Mouse (Mus musculus): ENCODE results near the gene Pip5k1b. TPM values are rescaled to one million over a fixed set of nuclear protein-coding genes. Genes with fewer than 3 reads are reported as not detected.

The Pip5k1b gene
- polyA plus RNA-seq, 1 experiment from 2014 or later: 5.6 TPM

DNA sequence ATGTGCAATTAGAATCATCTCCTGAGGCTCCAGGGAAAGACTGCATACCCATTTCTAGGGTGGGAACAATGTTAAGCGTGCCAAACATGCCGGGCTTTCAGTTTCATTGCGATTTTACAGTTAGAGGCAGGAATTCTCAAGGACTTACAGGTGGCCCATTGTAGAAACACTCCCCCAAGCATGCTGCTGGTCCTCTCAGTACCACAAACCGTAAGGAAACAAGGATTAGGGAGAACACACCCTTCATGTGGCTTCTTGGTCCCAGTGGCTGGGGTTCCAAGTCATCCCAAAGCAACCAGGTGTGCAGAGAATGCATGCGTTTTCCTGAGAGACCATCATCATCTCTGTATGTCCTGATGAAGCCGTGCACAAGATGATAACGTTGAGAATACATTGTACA is 4.9 kb downstream of the Pip5k1b start:
- WGBS: 75% methylated on average over 7 of the region's 7 CpGs
- DNase-seq (ENCODE audit: low spot score): no peak

DNA sequence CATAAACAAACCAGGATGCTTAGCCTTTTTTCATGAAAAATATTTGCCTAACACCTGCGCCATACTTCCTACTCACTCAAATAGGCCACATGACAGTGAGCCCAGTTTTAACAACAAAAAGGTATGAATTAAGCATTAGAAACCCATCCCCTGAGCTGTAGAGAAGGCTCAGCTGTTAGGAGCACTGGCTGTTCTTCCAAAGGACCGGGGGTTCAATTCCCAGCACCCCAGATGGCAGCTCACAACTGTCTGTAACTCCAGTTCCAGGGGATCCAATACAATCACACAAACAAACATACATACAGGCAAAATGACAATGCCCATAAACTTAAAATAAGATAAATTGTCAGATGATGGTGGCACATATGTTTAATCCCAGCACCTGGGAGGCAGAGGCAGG is 5.7 kb downstream of the Pip5k1b start:
- H3K4me3 ChIP-seq (ENCODE audit: low read depth, low read length): no peak overlapping the region
- peaks cover 7% of the 10 kb centered on the region for H3K4me1 ChIP-seq (replicated peaks; ENCODE audit: control insufficient read depth, insufficient read depth, low read length)
- H3K27ac ChIP-seq (ENCODE audit: low read depth, low read length): no peak overlapping the region
- H3K4me2 ChIP-seq: no peak overlapping the region
- ATAC-seq (replicated peaks; ENCODE audit: low FRiP score): no peak
- no peaks in the 10 kb centered on the region for H3K36me3 ChIP-seq (ENCODE audit: control insufficient read depth, insufficient read depth, low read length)
- H3K9me3 ChIP-seq (ENCODE audit: control insufficient read depth, low read length): peaks cover 8% of the 10 kb centered on the region
- 90% methylated on average over 2 of the region's 2 CpGs for WGBS
- no peak overlapping the region for H3K9ac ChIP-seq (ENCODE audit: low read depth, low read length)
- no peak for DNase-seq (ENCODE audit: low spot score)
- H3K27me3 ChIP-seq (replicated peaks; ENCODE audit: control insufficient read depth, insufficient read depth, low read length): no peaks in the 10 kb centered on the region

More for the DNA sequence above, 4.9 kb downstream of the Pip5k1b start:
- no peaks in the 10 kb centered on the region for H3K36me3 ChIP-seq (ENCODE audit: control insufficient read depth, insufficient read depth, low read length)
- H3K4me2 ChIP-seq: no peak overlapping the region
- H3K27me3 ChIP-seq (replicated peaks; ENCODE audit: control insufficient read depth, insufficient read depth, low read length): no peaks in the 10 kb centered on the region
- no peak for ATAC-seq (replicated peaks; ENCODE audit: low FRiP score)
- H3K9ac ChIP-seq (ENCODE audit: low read depth, low read length): no peak overlapping the region
- H3K9me3 ChIP-seq (ENCODE audit: control insufficient read depth, low read length): peaks cover 8% of the 10 kb centered on the region
- peaks cover 5% of the 10 kb centered on the region for H3K4me1 ChIP-seq (replicated peaks; ENCODE audit: control insufficient read depth, insufficient read depth, low read length)
- H3K4me3 ChIP-seq (ENCODE audit: low read depth, low read length): no peak overlapping the region
- H3K27ac ChIP-seq (ENCODE audit: low read depth, low read length): no peak overlapping the region

DNA sequence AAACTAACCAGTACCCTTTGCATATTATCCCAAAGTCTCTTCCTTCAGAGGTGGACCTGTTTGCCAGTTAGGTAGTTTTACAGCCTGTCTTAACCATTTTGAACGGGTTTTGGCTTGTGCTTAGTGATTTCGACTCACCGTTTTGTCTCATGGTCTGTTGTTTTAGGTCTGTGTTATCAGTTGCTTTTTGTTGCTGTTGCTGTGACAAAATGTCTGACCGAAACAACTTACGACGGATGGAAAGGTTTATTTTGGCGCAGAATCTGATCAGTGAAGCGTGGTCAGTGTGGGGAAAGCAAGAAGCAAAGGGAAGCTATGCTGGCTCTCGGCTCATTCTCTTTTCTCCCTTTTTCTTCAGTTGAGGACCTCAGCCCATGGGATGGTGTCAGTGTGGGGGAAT is 7.3 kb downstream of the Pip5k1b start:
- H3K27ac ChIP-seq (ENCODE audit: low read depth, low read length): no peak overlapping the region
- no peak overlapping the region for H3K9ac ChIP-seq (ENCODE audit: low read depth, low read length)
- DNase-seq (ENCODE audit: low spot score) (no peak), ATAC-seq (replicated peaks; ENCODE audit: low FRiP score) (no peak)
- no peaks in the 10 kb centered on the region for H3K27me3 ChIP-seq (replicated peaks; ENCODE audit: control insufficient read depth, insufficient read depth, low read length)
- H3K4me2 ChIP-seq: no peak overlapping the region
- H3K4me1 ChIP-seq (replicated peaks; ENCODE audit: control insufficient read depth, insufficient read depth, low read length): peaks cover 7% of the 10 kb centered on the region
- no peaks in the 10 kb centered on the region for H3K36me3 ChIP-seq (ENCODE audit: control insufficient read depth, insufficient read depth, low read length)
- WGBS: 92% methylated on average over 9 of the region's 9 CpGs
- no peak overlapping the region for H3K4me3 ChIP-seq (ENCODE audit: low read depth, low read length)
- peaks cover 8% of the 10 kb centered on the region for H3K9me3 ChIP-seq (ENCODE audit: control insufficient read depth, low read length)

DNA sequence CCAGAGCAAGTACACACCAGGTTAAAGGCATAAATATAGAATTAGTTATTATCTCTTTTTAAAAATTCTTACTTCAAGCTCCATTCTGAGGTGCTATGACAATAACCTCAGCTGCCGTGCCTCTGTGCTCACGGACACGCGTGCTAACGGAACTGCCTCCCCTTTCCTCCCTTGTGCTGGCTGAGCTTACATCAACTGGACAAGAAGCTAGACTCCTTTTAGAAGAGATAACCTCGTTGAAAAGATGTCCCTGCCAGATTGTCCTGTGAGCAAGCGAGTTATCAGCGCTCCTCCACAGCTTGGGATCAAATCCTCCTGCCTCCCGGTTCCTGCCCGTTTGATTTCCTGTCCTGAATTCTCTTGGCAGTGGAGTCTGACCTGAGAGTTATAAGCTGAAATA is 9.5 kb downstream of the Pip5k1b start:
- H3K27me3 ChIP-seq (replicated peaks; ENCODE audit: control insufficient read depth, insufficient read depth, low read length): no peaks in the 10 kb centered on the region
- no peak overlapping the region for H3K27ac ChIP-seq (ENCODE audit: low read depth, low read length)
- no peak overlapping the region for H3K4me2 ChIP-seq
- no peak overlapping the region for H3K4me3 ChIP-seq (ENCODE audit: low read depth, low read length)
- peaks cover 8% of the 10 kb centered on the region for H3K9me3 ChIP-seq (ENCODE audit: control insufficient read depth, low read length)
- WGBS: 66% methylated on average over 10 of the region's 10 CpGs
- no peaks in the 10 kb centered on the region for H3K36me3 ChIP-seq (ENCODE audit: control insufficient read depth, insufficient read depth, low read length)
- no peak for DNase-seq (ENCODE audit: low spot score)
- H3K9ac ChIP-seq (ENCODE audit: low read depth, low read length): no peak overlapping the region
- no peak for ATAC-seq (replicated peaks; ENCODE audit: low FRiP score)
- H3K4me1 ChIP-seq (replicated peaks; ENCODE audit: control insufficient read depth, insufficient read depth, low read length): peaks cover 15% of the 10 kb centered on the region

DNA sequence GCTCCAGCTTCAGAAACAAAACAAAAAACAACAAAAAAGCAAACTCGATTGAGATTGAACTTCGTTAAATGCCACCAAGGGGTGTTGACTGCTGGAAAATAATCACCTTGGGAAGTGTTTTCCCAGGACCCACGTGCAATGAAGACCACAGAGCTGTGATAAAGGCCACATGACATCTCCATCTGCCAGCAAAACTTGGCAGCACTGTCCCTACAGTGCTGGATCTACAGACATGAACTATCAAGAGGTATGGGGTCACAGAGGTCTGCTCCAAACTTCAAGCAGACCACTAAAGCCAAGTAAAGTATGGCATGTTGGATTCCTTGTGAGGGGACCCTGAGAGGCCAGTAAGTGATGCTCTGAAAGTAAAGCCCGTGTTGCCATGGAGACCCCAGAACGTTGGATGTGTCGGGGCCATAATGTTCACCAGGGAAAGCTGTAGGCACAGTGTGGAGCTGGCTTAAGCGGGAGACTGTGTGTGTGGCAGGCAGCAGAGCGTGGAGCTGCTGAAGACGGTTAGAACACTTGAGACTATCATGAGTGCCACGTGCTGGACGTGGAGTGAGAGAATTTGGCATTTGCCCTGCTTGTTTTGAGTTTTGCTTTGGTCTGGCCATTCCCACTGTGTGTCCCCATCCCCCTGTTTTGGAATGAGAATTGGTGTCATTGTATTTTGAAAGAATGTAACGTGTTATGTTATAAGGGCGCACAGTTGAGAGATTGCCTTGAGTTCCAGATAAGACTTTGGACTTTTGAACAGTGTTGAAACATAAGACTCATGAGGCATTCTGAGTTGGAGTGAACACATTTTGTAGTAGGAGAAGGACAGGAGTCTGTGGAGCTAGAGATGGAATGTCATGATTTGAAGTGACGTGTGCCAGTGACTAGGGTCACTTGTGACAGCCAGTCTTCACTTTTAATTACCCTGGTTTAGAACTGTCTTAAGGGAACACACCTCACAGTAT is 12.0 kb downstream of the Pip5k1b start:
- no peak overlapping the region for H3K27ac ChIP-seq (ENCODE audit: low read depth, low read length)
- DNase-seq (ENCODE audit: low spot score) (no peak), ATAC-seq (replicated peaks; ENCODE audit: low FRiP score) (no peak)
- H3K4me2 ChIP-seq: no peak overlapping the region
- H3K4me1 ChIP-seq (replicated peaks; ENCODE audit: control insufficient read depth, insufficient read depth, low read length): peaks cover 15% of the 10 kb centered on the region
- no peak overlapping the region for H3K9ac ChIP-seq (ENCODE audit: low read depth, low read length)
- peaks cover 8% of the 10 kb centered on the region for H3K9me3 ChIP-seq (ENCODE audit: control insufficient read depth, low read length)
- H3K27me3 ChIP-seq (replicated peaks; ENCODE audit: control insufficient read depth, insufficient read depth, low read length): no peaks in the 10 kb centered on the region
- WGBS: 85% methylated on average over 14 of the region's 14 CpGs
- H3K4me3 ChIP-seq (ENCODE audit: low read depth, low read length): no peak overlapping the region
- H3K36me3 ChIP-seq (ENCODE audit: control insufficient read depth, insufficient read depth, low read length): no peaks in the 10 kb centered on the region

DNA sequence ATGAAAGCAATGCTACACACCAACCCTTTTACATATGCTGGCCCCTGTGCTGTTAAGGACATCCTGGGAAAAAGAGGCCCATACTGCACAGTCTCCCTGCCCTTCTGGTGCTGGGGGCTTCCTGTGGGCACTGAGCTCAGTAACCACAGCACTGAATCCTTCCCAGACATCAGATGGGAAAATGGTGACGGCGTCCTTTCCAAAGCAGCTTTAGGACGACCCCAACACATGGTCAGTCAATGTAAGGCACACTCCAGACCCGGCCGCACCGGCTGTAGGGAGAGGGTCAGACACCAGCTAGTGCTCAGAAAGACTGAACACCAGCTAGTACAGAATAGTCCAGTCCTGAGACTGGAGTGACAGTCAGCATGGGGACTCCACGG is 13.4 kb downstream of the Pip5k1b start:
- Histone ChIP-seq H3K9me3 (ENCODE audit: control insufficient read depth, low read length) (no peaks in the 10 kb centered on the region), H3K4me3 (ENCODE audit: low read depth, low read length) (no peak overlapping the region), H3K27ac (ENCODE audit: low read depth, low read length) (no peak overlapping the region), H3K4me2 (peak overlapping the region; percentile 4; the same call in 1 of the 2 replicates), H3K4me1 (replicated peaks; ENCODE audit: control insufficient read depth, insufficient read depth, low read length) (peaks cover 21% of the 10 kb centered on the region), H3K36me3 (ENCODE audit: control insufficient read depth, insufficient read depth, low read length) (no peaks in the 10 kb centered on the region), H3K27me3 (replicated peaks; ENCODE audit: control insufficient read depth, insufficient read depth, low read length) (no peaks in the 10 kb centered on the region), H3K9ac (ENCODE audit: low read depth, low read length) (0 out of 2 replicates have a peak overlapping the region, but pooled peaks have one; percentile 37)
- WGBS: 86% methylated on average over 7 of the region's 7 CpGs
- no peak for DNase-seq (ENCODE audit: low spot score)
- ATAC-seq (replicated peaks; ENCODE audit: low FRiP score): no peak

DNA sequence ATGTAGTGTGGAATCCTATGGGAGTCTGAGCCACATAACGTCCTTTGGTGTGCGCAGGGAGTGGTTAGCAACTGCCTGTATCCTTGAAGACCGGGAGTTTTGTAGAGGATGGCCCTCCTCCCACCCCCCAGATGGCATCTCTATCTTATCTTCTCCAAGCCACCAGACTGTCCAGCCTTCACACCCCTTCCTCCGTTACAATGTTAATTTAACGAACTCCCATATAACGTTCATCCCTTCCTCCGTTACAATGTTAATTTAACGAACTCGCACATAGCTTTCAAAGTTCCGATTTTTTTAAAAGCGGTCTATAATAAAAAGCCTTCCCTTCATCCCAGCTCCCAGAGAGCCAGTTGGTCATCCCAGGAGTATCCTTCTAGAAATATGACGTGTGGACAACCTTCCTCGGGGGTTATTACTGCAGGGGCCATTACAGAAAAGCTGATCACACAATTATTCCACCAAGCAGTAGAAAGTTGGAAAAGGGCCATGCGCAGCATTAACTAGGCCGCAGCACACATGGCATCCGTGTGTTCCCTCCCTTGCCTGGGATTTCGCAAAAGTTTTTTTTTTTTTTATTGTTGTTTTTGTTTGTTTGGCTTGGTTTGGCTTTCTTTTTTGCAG is 13.9 kb downstream of the Pip5k1b start:
- Histone ChIP-seq H3K4me3 (ENCODE audit: low read depth, low read length) (no peak overlapping the region), H3K4me2 (peak overlapping the region; percentile 4; the same call in 1 of the 2 replicates), H3K27ac (ENCODE audit: low read depth, low read length) (no peak overlapping the region), H3K4me1 (replicated peaks; ENCODE audit: control insufficient read depth, insufficient read depth, low read length) (peaks cover 21% of the 10 kb centered on the region), H3K36me3 (ENCODE audit: control insufficient read depth, insufficient read depth, low read length) (no peaks in the 10 kb centered on the region), H3K9me3 (ENCODE audit: control insufficient read depth, low read length) (no peaks in the 10 kb centered on the region), H3K27me3 (replicated peaks; ENCODE audit: control insufficient read depth, insufficient read depth, low read length) (no peaks in the 10 kb centered on the region), H3K9ac (ENCODE audit: low read depth, low read length) (no peak overlapping the region)
- 77% methylated on average over 17 of the region's 17 CpGs for WGBS
- no peak for ATAC-seq (replicated peaks; ENCODE audit: low FRiP score)
- DNase-seq (ENCODE audit: low spot score): no peak

DNA sequence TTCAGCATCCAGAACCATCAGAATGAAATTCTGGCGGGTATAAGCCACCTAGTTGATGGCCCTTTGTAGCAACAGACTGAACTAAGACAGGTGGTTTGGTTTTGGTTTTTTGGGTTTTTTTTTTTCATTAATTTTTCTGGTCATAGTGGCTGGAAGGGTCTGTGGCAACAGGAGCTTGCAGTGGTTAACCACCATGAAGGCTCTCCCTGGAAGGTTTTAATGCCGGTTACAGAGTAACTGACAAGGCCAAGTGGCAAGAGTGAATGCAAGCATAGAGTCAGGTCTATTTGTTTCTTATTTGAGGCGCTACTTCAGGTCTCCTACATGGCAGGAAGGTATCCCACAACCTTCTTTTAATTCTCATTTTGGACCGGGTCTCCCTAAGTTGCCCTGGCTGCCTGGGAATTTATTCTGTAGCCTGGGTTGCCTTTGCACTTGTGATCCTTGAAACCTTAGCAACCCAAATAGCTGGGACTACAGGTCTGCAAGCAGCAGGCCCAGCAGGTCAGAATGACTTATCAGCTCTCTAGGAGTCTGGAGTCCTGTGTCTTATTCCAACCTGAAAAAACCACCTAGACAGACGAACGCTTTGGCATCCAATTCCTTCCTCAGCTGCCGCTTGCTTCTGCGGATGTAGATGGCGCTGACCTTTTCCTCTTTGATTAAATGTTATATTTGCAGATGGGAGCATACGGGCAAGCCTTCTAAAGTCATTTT is 14.6 kb downstream of the Pip5k1b start:
- no peak overlapping the region for H3K27ac ChIP-seq (ENCODE audit: low read depth, low read length)
- DNase-seq (ENCODE audit: low spot score) (no peak), ATAC-seq (replicated peaks; ENCODE audit: low FRiP score) (no peak)
- H3K27me3 ChIP-seq (replicated peaks; ENCODE audit: control insufficient read depth, insufficient read depth, low read length): no peaks in the 10 kb centered on the region
- H3K4me1 ChIP-seq (replicated peaks; ENCODE audit: control insufficient read depth, insufficient read depth, low read length): peaks cover 18% of the 10 kb centered on the region
- no peak overlapping the region for H3K4me2 ChIP-seq
- H3K9ac ChIP-seq (ENCODE audit: low read depth, low read length): no peak overlapping the region
- no peaks in the 10 kb centered on the region for H3K9me3 ChIP-seq (ENCODE audit: control insufficient read depth, low read length)
- no peak overlapping the region for H3K4me3 ChIP-seq (ENCODE audit: low read depth, low read length)
- 87% methylated on average over 10 of the region's 10 CpGs for WGBS
- H3K36me3 ChIP-seq (ENCODE audit: control insufficient read depth, insufficient read depth, low read length): no peaks in the 10 kb centered on the region
